Mouse (Mus musculus) G1E (cell line): ENCODE data around the gene Olfr1256. TPM values are rescaled to one million over a fixed set of nuclear protein-coding genes. Genes with fewer than 3 reads are reported as not detected.

Experiments used
- ATAC-seq: 2 replicates; pipeline ENCODE4 v1.8.0; 2016; ENCODE audit warnings: mild to moderate bottlenecking; ENCODE audit not compliant: insufficient number of reproducible peaks, poor library complexity, low FRiP score, severe bottlenecking; ENCODE audit errors: extremely low read depth
- DNase-seq: peaks from one replicate; pipeline ENCODE4 v3.0.0; 2012; ENCODE audit warnings: low spot score
- H3K27me3 ChIP-seq: 2 replicates; pipeline ENCODE4 v1.6.1; 2012; ENCODE audit warnings: mild to moderate bottlenecking, low read length, inconsistent platforms; ENCODE audit not compliant: insufficient read depth
- H3K36me3 ChIP-seq: replicated peaks from 2 replicates; pipeline ENCODE3; 2012; ENCODE audit warnings: mild to moderate bottlenecking, inconsistent platforms
- H3K4me1 ChIP-seq: 2 replicates; pipeline ENCODE4 v1.6.1; 2012; ENCODE audit warnings: low read depth, low read length, inconsistent platforms, mixed read lengths; ENCODE audit not compliant: insufficient read depth
- H3K4me3 ChIP-seq: 2 replicates; pipeline ENCODE4 v1.5.1; 2012; ENCODE audit warnings: low read depth, mild to moderate bottlenecking, inconsistent platforms, low read length, moderate library complexity, mixed read lengths
- H3K9me3 ChIP-seq: replicated peaks from 2 replicates; pipeline ENCODE4 v1.6.1; 2012; ENCODE audit warnings: inconsistent platforms
- CTCF ChIP-seq: IDR thresholded peaks from 2 replicates; pipeline ENCODE4 v1.5.1; 2012; ENCODE audit warnings: low read depth, low read length, inconsistent platforms, mixed read lengths
- GATA1 ChIP-seq: IDR thresholded peaks from 2 replicates; pipeline ENCODE4 v1.6.1; 2012; ENCODE audit warnings: borderline replicate concordance, low read length, inconsistent platforms, mixed read lengths
- GATA2 ChIP-seq: IDR thresholded peaks from 2 replicates; pipeline ENCODE4 v1.6.1; 2012; ENCODE audit warnings: low read depth, low read length, inconsistent platforms, borderline replicate concordance
- POLR2AphosphoS5 ChIP-seq: IDR thresholded peaks from 2 replicates; pipeline ENCODE4 v1.6.1; 2012; ENCODE audit warnings: low read depth, low read length, inconsistent platforms; ENCODE audit not compliant: insufficient replicate concordance
- TAL1 ChIP-seq: conservative IDR thresholded peaks from 2 replicates; pipeline ENCODE4 v1.6.1; 2012; ENCODE audit warnings: low read depth, low read length, inconsistent platforms, mixed read lengths
- polyA plus RNA-seq: library from polyadenylated mRNA; stranded (reverse); fragments of >175 nt; gene quantifications from 2 replicates; pipeline ENCODE4 v1.2.3, GENCODE M21; 2012
- total RNA-seq, 2 experiments: library from RNA; stranded (forward) in 1 of 2; stranded (reverse) in 1 of 2; fragments of 200-1000 nt in 1 of 2; fragments of >200 nt in 1 of 2; fragmentation: Nextera tagmentation in 1 of 2; gene quantifications; 2 replicates each; pipeline ENCODE4 v1.2.3; 2014 to 2017

The Olfr1256 gene
- total and polyA plus RNA-seq, 3 experiments: 0.11 TPM; not detected in 2

- Histone ChIP-seq H3K27me3 (no peaks in the 10 kb centered on the region), H3K9me3 (peaks cover 7% of the 10 kb centered on the region), H3K36me3 (no peaks in the 10 kb centered on the region), H3K4me3 (no peak overlapping the region), H3K4me1 (no peaks in the 10 kb centered on the region)
- TF ChIP-seq CTCF (no peak), GATA1 (no peak), POLR2AphosphoS5 (no peak), TAL1 (no peak), GATA2 (no peak)
- no peak for ATAC-seq
- DNase-seq: no peak
Observed at GRCm38 (mm10) chr2:89799583-89799982, 41.8 kb downstream of the Olfr1256 start.

GRCm38 (mm10) chr2:89793519-89793918, 47.8 kb downstream of the Olfr1256 start, which contains the start of gene Olfr1254:
Gene Olfr1254 (minus strand): TSS chr2:89793619.
- TF ChIP-seq POLR2AphosphoS5: no peak
- Histone ChIP-seq H3K27me3 (no peaks in the 10 kb centered on the region), H3K36me3 (no peaks in the 10 kb centered on the region), H3K4me3 (no peak within 1 kb of the TSS), H3K9me3 (peaks cover 2% of the 10 kb centered on the region; the same call in 1 of the 2 replicates), H3K4me1 (no peaks in the 10 kb centered on the region)
- DNase-seq (no peak), ATAC-seq (no peak)

Other genes with a start within 250 kb of the Olfr1256 start
Only the 20 nearest of the 21 such genes appear.
- gene Olfr1247, start 227.4 kb downstream of the Olfr1256 start, total RNA-seq (2014; fragmentation: Nextera tagmentation): not detected in 2 replicates
- gene Olfr1247, start 227.4 kb downstream of the Olfr1256 start, total RNA-seq (2017): 0.06 and 0.22 TPM in 2 replicates
- not detected in 2 replicates for gene Olfr1247, start 227.4 kb downstream of the Olfr1256 start, polyA plus RNA-seq
- gene Olfr1248, start 223.3 kb downstream of the Olfr1256 start, total RNA-seq (2014; fragmentation: Nextera tagmentation): not detected in 2 replicates
- gene Olfr1248, start 223.3 kb downstream of the Olfr1256 start, total RNA-seq (2017): 0.17 TPM in 1 of 2 replicates, not detected in the other
- not detected in 2 replicates for gene Olfr1248, start 223.3 kb downstream of the Olfr1256 start, polyA plus RNA-seq
- not detected in 2 replicates for gene Olfr1249, start 206.6 kb downstream of the Olfr1256 start, total RNA-seq (2014; fragmentation: Nextera tagmentation)
- not detected in 2 replicates for gene Olfr1249, start 206.6 kb downstream of the Olfr1256 start, total RNA-seq (2017)
- not detected in 2 replicates for gene Olfr1249, start 206.6 kb downstream of the Olfr1256 start, polyA plus RNA-seq
- not detected in 2 replicates for gene Olfr1250, start 180.1 kb downstream of the Olfr1256 start, total RNA-seq (2014; fragmentation: Nextera tagmentation)
- 0.12 and 0.27 TPM in 2 replicates for gene Olfr1250, start 180.1 kb downstream of the Olfr1256 start, total RNA-seq (2017)
- gene Olfr1250, start 180.1 kb downstream of the Olfr1256 start, polyA plus RNA-seq: not detected in 2 replicates
- not detected in 2 replicates for gene Olfr1251, start 169.6 kb downstream of the Olfr1256 start, total RNA-seq (2014; fragmentation: Nextera tagmentation)
- gene Olfr1251, start 169.6 kb downstream of the Olfr1256 start, total RNA-seq (2017): not detected in 2 replicates
- not detected in 2 replicates for gene Olfr1251, start 169.6 kb downstream of the Olfr1256 start, polyA plus RNA-seq
- gene Olfr1252, start 116.5 kb downstream of the Olfr1256 start, total RNA-seq (2014; fragmentation: Nextera tagmentation): not detected in 2 replicates
- gene Olfr1252, start 116.5 kb downstream of the Olfr1256 start, total RNA-seq (2017): 0.06 and 0.11 TPM in 2 replicates
- gene Olfr1252, start 116.5 kb downstream of the Olfr1256 start, polyA plus RNA-seq: not detected in 2 replicates
- gene Olfr1253, start 84.5 kb downstream of the Olfr1256 start, total RNA-seq (2014; fragmentation: Nextera tagmentation): not detected in 2 replicates
- gene Olfr1253, start 84.5 kb downstream of the Olfr1256 start, total RNA-seq (2017): 0.06 and 0.16 TPM in 2 replicates
- gene Olfr1253, start 84.5 kb downstream of the Olfr1256 start, polyA plus RNA-seq: not detected in 2 replicates
- not detected in 2 replicates for gene Olfr1254, start 47.9 kb downstream of the Olfr1256 start, total RNA-seq (2014; fragmentation: Nextera tagmentation)
- 0.22 TPM in 1 of 2 replicates, not detected in the other for gene Olfr1254, start 47.9 kb downstream of the Olfr1256 start, total RNA-seq (2017)
- not detected in 2 replicates for gene Olfr1254, start 47.9 kb downstream of the Olfr1256 start, polyA plus RNA-seq
- not detected in 2 replicates for gene Olfr1255, start 29.5 kb downstream of the Olfr1256 start, total RNA-seq (2014; fragmentation: Nextera tagmentation)
- not detected in 2 replicates for gene Olfr1255, start 29.5 kb downstream of the Olfr1256 start, total RNA-seq (2017)
- gene Olfr1255, start 29.5 kb downstream of the Olfr1256 start, polyA plus RNA-seq: not detected in 2 replicates
- not detected in 2 replicates for gene Olfr48, start 6.7 kb upstream of the Olfr1256 start, total RNA-seq (2014; fragmentation: Nextera tagmentation)
- not detected in 2 replicates for gene Olfr48, start 6.7 kb upstream of the Olfr1256 start, total RNA-seq (2017)
- not detected in 2 replicates for gene Olfr48, start 6.7 kb upstream of the Olfr1256 start, polyA plus RNA-seq
- gene Olfr1257, start 36.9 kb upstream of the Olfr1256 start, total RNA-seq (2014; fragmentation: Nextera tagmentation): not detected in 2 replicates
- gene Olfr1257, start 36.9 kb upstream of the Olfr1256 start, total RNA-seq (2017): 0.16 TPM in 1 of 2 replicates, not detected in the other
- not detected in 2 replicates for gene Olfr1257, start 36.9 kb upstream of the Olfr1256 start, polyA plus RNA-seq
- not detected in 2 replicates for gene Olfr1258, start 85.8 kb upstream of the Olfr1256 start, total RNA-seq (2014; fragmentation: Nextera tagmentation)
- gene Olfr1258, start 85.8 kb upstream of the Olfr1256 start, total RNA-seq (2017): 0.11 and 0.12 TPM in 2 replicates
- not detected in 2 replicates for gene Olfr1258, start 85.8 kb upstream of the Olfr1256 start, polyA plus RNA-seq
- gene Olfr1259, start 107.1 kb upstream of the Olfr1256 start, total RNA-seq (2014; fragmentation: Nextera tagmentation): not detected in 2 replicates
- gene Olfr1259, start 107.1 kb upstream of the Olfr1256 start, total RNA-seq (2017): 0.05 and 0.17 TPM in 2 replicates
- not detected in 2 replicates for gene Olfr1259, start 107.1 kb upstream of the Olfr1256 start, polyA plus RNA-seq
- gene Olfr1260, start 132.8 kb upstream of the Olfr1256 start, total RNA-seq (2014; fragmentation: Nextera tagmentation): not detected in 2 replicates
- 0.06 and 0.11 TPM in 2 replicates for gene Olfr1260, start 132.8 kb upstream of the Olfr1256 start, total RNA-seq (2017)
- not detected in 2 replicates for gene Olfr1260, start 132.8 kb upstream of the Olfr1256 start, polyA plus RNA-seq
- gene Olfr1261, start 149.7 kb upstream of the Olfr1256 start, total RNA-seq (2014; fragmentation: Nextera tagmentation): not detected in 2 replicates
- 0.35 and 0.76 TPM in 2 replicates for gene Olfr1261, start 149.7 kb upstream of the Olfr1256 start, total RNA-seq (2017)
- gene Olfr1261, start 149.7 kb upstream of the Olfr1256 start, polyA plus RNA-seq: not detected in 2 replicates
- gene Olfr1262, start 158.6 kb upstream of the Olfr1256 start, total RNA-seq (2014; fragmentation: Nextera tagmentation): not detected in 2 replicates
- gene Olfr1262, start 158.6 kb upstream of the Olfr1256 start, total RNA-seq (2017): 0.06 and 0.11 TPM in 2 replicates
- gene Olfr1262, start 158.6 kb upstream of the Olfr1256 start, polyA plus RNA-seq: not detected in 2 replicates
- not detected in 2 replicates for gene Olfr1263, start 170.6 kb upstream of the Olfr1256 start, total RNA-seq (2014; fragmentation: Nextera tagmentation)
- gene Olfr1263, start 170.6 kb upstream of the Olfr1256 start, total RNA-seq (2017): 0.06 and 0.11 TPM in 2 replicates
- gene Olfr1263, start 170.6 kb upstream of the Olfr1256 start, polyA plus RNA-seq: not detected in 2 replicates
- gene Olfr1264, start 184.0 kb upstream of the Olfr1256 start, total RNA-seq (2014; fragmentation: Nextera tagmentation): not detected in 2 replicates
- 0.06 and 0.22 TPM in 2 replicates for gene Olfr1264, start 184.0 kb upstream of the Olfr1256 start, total RNA-seq (2017)
- gene Olfr1264, start 184.0 kb upstream of the Olfr1256 start, polyA plus RNA-seq: not detected in 2 replicates
- not detected in 2 replicates for gene Olfr1265, start 193.8 kb upstream of the Olfr1256 start, total RNA-seq (2014; fragmentation: Nextera tagmentation)
- gene Olfr1265, start 193.8 kb upstream of the Olfr1256 start, total RNA-seq (2017): 0.38 TPM in 1 of 2 replicates, not detected in the other
- gene Olfr1265, start 193.8 kb upstream of the Olfr1256 start, polyA plus RNA-seq: not detected in 2 replicates
- not detected in 2 replicates for gene Olfr140, start 222.0 kb upstream of the Olfr1256 start, total RNA-seq (2014; fragmentation: Nextera tagmentation)
- gene Olfr140, start 222.0 kb upstream of the Olfr1256 start, total RNA-seq (2017): 0.05 and 0.12 TPM in 2 replicates
- not detected in 2 replicates for gene Olfr140, start 222.0 kb upstream of the Olfr1256 start, polyA plus RNA-seq